Mouse (Mus musculus): ENCODE measurements at regions not wholly inside any gene's neighbourhood (a gene's known extent, or its start where the extent isn't known, plus 50 kb on each side); places are given as distances from the start of the nearest gene placed in this dataset.

- ATAC-seq (ENCODE audit: low FRiP score, low read depth) (no peak), DNase-seq (ENCODE audit: low spot score) (no peak)
- Histone ChIP-seq H3K4me1 (ENCODE audit: control insufficient read depth, insufficient read depth, low read length) (no peaks in the 10 kb centered on the region), H3K36me3 (ENCODE audit: control insufficient read depth, insufficient read depth, low read length) (no peaks in the 10 kb centered on the region), H3K9ac (ENCODE audit: low read depth, low read length, severe bottlenecking) (no peak overlapping the region), H3K27ac (replicated peaks; ENCODE audit: low read depth, low read length) (no peak overlapping the region), H3K27me3 (ENCODE audit: control insufficient read depth, insufficient read depth, low read length) (no peaks in the 10 kb centered on the region), H3K4me3 (replicated peaks; ENCODE audit: low read length) (no peak overlapping the region), H3K4me2 (replicated peaks; ENCODE audit: low read depth, low read length, severe bottlenecking) (no peak overlapping the region), H3K9me3 (ENCODE audit: control insufficient read depth, low read length) (no peaks in the 10 kb centered on the region)
- 28% methylated on average over 2 of the region's 2 CpGs for WGBS
- TF ChIP-seq POLR2A (IDR thresholded peaks at IDR 0.05; ENCODE audit: borderline replicate concordance, extremely low read depth, insufficient read depth, insufficient read length): no peak
Observed at GRCm38 (mm10) chr3:47498016-47498415, 1050.0 kb upstream of the Pabpc4l start.

GRCm38 (mm10) chr3:47471286-47471685 is 1023.3 kb upstream of the Pabpc4l start:
- Histone ChIP-seq H3K36me3 (ENCODE audit: control insufficient read depth, insufficient read depth, low read length) (no peaks in the 10 kb centered on the region), H3K27ac (replicated peaks; ENCODE audit: low read depth, low read length) (no peak overlapping the region), H3K9ac (ENCODE audit: low read depth, low read length, severe bottlenecking) (no peak overlapping the region), H3K9me3 (ENCODE audit: control insufficient read depth, low read length) (no peaks in the 10 kb centered on the region), H3K4me1 (ENCODE audit: control insufficient read depth, insufficient read depth, low read length) (no peaks in the 10 kb centered on the region), H3K4me2 (replicated peaks; ENCODE audit: low read depth, low read length, severe bottlenecking) (no peak overlapping the region), H3K27me3 (ENCODE audit: control insufficient read depth, insufficient read depth, low read length) (no peaks in the 10 kb centered on the region), H3K4me3 (replicated peaks; ENCODE audit: low read length) (no peak overlapping the region)
- no peak for TF ChIP-seq POLR2A (IDR thresholded peaks at IDR 0.05; ENCODE audit: borderline replicate concordance, extremely low read depth, insufficient read depth, insufficient read length)
- WGBS: 77% methylated on average over 1 of the region's 1 CpGs
- DNase-seq (ENCODE audit: low spot score) (no peak), ATAC-seq (ENCODE audit: low FRiP score, low read depth) (no peak)

GRCm38 (mm10) chr3:47469860-47470259 is 1021.8 kb upstream of the Pabpc4l start:
- 31% methylated on average over 2 of the region's 2 CpGs for WGBS
- no peak overlapping the region for H3K9ac ChIP-seq (ENCODE audit: low read depth, low read length, severe bottlenecking)
- ATAC-seq (ENCODE audit: low FRiP score, low read depth) (no peak), DNase-seq (ENCODE audit: low spot score) (no peak)
- no peaks in the 10 kb centered on the region for H3K36me3 ChIP-seq (ENCODE audit: control insufficient read depth, insufficient read depth, low read length)
- no peaks in the 10 kb centered on the region for H3K4me1 ChIP-seq (ENCODE audit: control insufficient read depth, insufficient read depth, low read length)
- no peak overlapping the region for H3K27ac ChIP-seq (replicated peaks; ENCODE audit: low read depth, low read length)
- no peak overlapping the region for H3K4me3 ChIP-seq (replicated peaks; ENCODE audit: low read length)
- no peak overlapping the region for H3K4me2 ChIP-seq (replicated peaks; ENCODE audit: low read depth, low read length, severe bottlenecking)
- no peaks in the 10 kb centered on the region for H3K27me3 ChIP-seq (ENCODE audit: control insufficient read depth, insufficient read depth, low read length)
- no peaks in the 10 kb centered on the region for H3K9me3 ChIP-seq (ENCODE audit: control insufficient read depth, low read length)
- no peak for TF ChIP-seq POLR2A (IDR thresholded peaks at IDR 0.05; ENCODE audit: borderline replicate concordance, extremely low read depth, insufficient read depth, insufficient read length)

- Histone ChIP-seq H3K27ac (replicated peaks; ENCODE audit: low read depth, low read length) (no peak overlapping the region), H3K9ac (ENCODE audit: low read depth, low read length, severe bottlenecking) (no peak overlapping the region), H3K4me3 (replicated peaks; ENCODE audit: low read length) (no peak overlapping the region), H3K4me2 (replicated peaks; ENCODE audit: low read depth, low read length, severe bottlenecking) (no peak overlapping the region), H3K27me3 (ENCODE audit: control insufficient read depth, insufficient read depth, low read length) (no peaks in the 10 kb centered on the region), H3K36me3 (ENCODE audit: control insufficient read depth, insufficient read depth, low read length) (no peaks in the 10 kb centered on the region), H3K9me3 (ENCODE audit: control insufficient read depth, low read length) (no peaks in the 10 kb centered on the region), H3K4me1 (ENCODE audit: control insufficient read depth, insufficient read depth, low read length) (no peaks in the 10 kb centered on the region)
- no peak for TF ChIP-seq POLR2A (IDR thresholded peaks at IDR 0.05; ENCODE audit: borderline replicate concordance, extremely low read depth, insufficient read depth, insufficient read length)
- 63% methylated on average over 1 of the region's 1 CpGs for WGBS
- ATAC-seq (ENCODE audit: low FRiP score, low read depth): no peak
- no peak for DNase-seq (ENCODE audit: low spot score)
Observed at GRCm38 (mm10) chr3:47463556-47463955, 1015.5 kb upstream of the Pabpc4l start.

- ATAC-seq (ENCODE audit: low FRiP score, low read depth): no peak
- H3K36me3 ChIP-seq (ENCODE audit: control insufficient read depth, insufficient read depth, low read length): no peaks in the 10 kb centered on the region
- no peak overlapping the region for H3K9ac ChIP-seq (ENCODE audit: low read depth, low read length, severe bottlenecking)
- H3K9me3 ChIP-seq (ENCODE audit: control insufficient read depth, low read length): no peaks in the 10 kb centered on the region
- no peak overlapping the region for H3K27ac ChIP-seq (replicated peaks; ENCODE audit: low read depth, low read length)
- H3K4me3 ChIP-seq (replicated peaks; ENCODE audit: low read length): no peak overlapping the region
- DNase-seq (ENCODE audit: low spot score): no peak
- no peaks in the 10 kb centered on the region for H3K27me3 ChIP-seq (ENCODE audit: control insufficient read depth, insufficient read depth, low read length)
- no peak for TF ChIP-seq POLR2A (IDR thresholded peaks at IDR 0.05; ENCODE audit: borderline replicate concordance, extremely low read depth, insufficient read depth, insufficient read length)
- H3K4me2 ChIP-seq (replicated peaks; ENCODE audit: low read depth, low read length, severe bottlenecking): no peak overlapping the region
- WGBS: 56% methylated on average over 2 of the region's 2 CpGs
- H3K4me1 ChIP-seq (ENCODE audit: control insufficient read depth, insufficient read depth, low read length): no peaks in the 10 kb centered on the region
Observed at GRCm38 (mm10) chr3:47450026-47450425, 1002.0 kb upstream of the Pabpc4l start.

GRCm38 (mm10) chr3:47440403-47440802 is 992.4 kb upstream of the Pabpc4l start:
- no peak for TF ChIP-seq POLR2A (IDR thresholded peaks at IDR 0.05; ENCODE audit: borderline replicate concordance, extremely low read depth, insufficient read depth, insufficient read length)
- Histone ChIP-seq H3K9me3 (ENCODE audit: control insufficient read depth, low read length) (no peaks in the 10 kb centered on the region), H3K9ac (ENCODE audit: low read depth, low read length, severe bottlenecking) (no peak overlapping the region), H3K27me3 (ENCODE audit: control insufficient read depth, insufficient read depth, low read length) (no peaks in the 10 kb centered on the region), H3K4me3 (replicated peaks; ENCODE audit: low read length) (no peak overlapping the region), H3K27ac (replicated peaks; ENCODE audit: low read depth, low read length) (no peak overlapping the region), H3K36me3 (ENCODE audit: control insufficient read depth, insufficient read depth, low read length) (no peaks in the 10 kb centered on the region), H3K4me2 (replicated peaks; ENCODE audit: low read depth, low read length, severe bottlenecking) (no peak overlapping the region), H3K4me1 (ENCODE audit: control insufficient read depth, insufficient read depth, low read length) (peaks cover 8% of the 10 kb centered on the region)
- WGBS: 28% methylated on average over 1 of the region's 1 CpGs
- DNase-seq (ENCODE audit: low spot score) (peak; percentile 2), ATAC-seq (ENCODE audit: low FRiP score, low read depth) (peak; percentile 34; the same call in 1 of the 2 replicates)
